Mouse (Mus musculus) embryo, embryonic 10.5 days (tissue): ENCODE measurements at regions not wholly inside any gene's neighbourhood (a gene's known extent, or its start where the extent isn't known, plus 50 kb on each side); places are given as distances from the start of the nearest gene placed in this dataset.
A peak's percentile ranks its signal among the peaks of the same experiment; 100 is the strongest.

Experiments
- DNase-seq: peaks from one replicate; pipeline ENCODE4 v3.0.0-alpha.2; 2015; ENCODE audit warnings: low spot score

DNA sequence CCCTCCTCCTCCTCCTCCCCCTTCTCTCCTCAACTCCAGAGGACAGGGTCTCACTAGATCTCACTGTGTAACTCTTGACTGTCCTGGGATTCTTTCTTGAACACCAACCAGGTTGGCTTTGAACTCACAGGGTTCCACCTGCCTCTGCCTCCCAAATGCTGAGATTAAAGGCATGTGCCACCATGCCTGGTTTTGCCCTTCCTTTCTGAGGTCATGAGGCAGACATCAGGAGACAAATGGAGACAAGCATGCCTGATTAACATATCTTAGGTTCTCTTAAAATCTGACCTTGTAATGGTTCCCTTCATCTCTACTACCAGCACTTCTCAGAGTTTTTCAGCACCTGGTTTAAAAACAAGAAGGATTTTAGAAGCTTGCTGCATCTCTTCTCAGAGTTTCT, 143.5 kb downstream of the Gm10260 start:
- DNase-seq, result no peak

DNA sequence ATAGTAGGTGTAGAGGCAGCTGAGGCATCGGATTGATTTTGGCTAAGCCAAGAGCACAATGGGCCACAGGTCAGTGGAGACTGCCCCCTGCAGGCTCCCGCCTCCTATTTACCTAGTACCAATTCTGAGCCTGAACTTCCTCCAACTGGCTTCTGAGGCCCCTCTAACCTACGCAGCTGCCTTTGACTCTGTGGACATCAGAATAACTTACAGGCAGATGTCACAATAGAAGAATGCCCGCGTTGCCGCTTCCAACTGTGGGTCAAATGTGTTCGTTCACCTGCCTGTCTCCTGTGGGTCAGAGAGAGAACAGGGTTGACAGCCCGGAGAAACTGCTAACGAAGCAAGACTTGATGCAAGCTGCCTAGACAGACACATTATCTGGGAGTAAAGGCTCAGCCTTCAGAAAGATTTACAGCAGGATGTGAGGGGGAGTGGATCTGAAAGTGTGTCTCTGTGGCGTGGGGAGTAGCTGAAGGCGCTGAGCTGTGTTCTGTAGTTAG, 153.2 kb downstream of the Gm10260 start:
- DNase-seq, result peak; percentile 79

DNA sequence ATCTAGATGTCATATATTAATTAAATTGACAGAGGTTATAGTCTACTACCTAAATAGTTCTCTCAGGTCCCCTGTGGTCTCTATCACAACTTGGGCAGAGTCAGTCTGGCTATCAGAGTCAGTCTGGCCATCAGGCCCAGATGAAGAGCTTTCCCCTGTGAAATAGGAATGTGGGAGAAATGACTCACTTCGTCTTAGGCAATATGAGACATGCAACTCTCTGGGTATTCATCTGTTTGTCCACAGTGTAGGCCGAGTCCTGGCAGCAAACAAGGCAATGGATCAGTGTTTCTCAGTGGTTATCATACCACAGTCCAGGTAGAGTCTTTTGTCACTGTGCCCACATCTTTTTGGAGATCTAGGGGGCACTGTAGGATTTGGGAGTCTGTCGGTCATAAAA, 156.0 kb downstream of the Gm10260 start:
- no peak for DNase-seq

DNA sequence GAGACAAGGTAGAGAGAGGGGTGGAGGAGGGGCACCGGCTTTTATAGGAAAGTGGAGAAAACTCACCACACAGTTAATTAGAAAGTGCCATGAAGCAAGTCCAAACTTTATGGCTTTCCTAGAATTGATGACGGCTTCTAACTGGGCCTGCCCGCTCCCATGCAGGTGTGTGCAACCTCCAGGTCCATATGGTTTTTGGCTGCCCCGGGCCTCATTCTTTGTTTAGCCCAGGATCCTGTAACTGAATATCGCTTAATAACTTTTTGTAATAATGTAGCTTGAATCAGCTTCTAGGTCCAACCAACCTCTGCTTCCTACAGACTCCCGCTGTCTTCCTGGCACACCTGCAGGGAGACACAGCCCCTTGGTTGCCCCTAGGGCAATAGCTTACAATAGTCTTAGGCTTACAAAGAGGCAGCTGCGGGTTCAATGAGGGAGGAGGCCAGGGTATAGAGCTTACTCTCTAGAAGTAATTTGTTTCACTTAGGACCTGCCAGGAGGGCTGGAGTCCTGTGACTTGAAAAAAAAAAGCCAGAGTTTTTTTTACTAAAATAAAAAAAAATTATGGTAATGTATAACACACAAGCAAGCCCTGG, 159.2 kb downstream of the Gm10260 start:
- no peak for DNase-seq

DNA sequence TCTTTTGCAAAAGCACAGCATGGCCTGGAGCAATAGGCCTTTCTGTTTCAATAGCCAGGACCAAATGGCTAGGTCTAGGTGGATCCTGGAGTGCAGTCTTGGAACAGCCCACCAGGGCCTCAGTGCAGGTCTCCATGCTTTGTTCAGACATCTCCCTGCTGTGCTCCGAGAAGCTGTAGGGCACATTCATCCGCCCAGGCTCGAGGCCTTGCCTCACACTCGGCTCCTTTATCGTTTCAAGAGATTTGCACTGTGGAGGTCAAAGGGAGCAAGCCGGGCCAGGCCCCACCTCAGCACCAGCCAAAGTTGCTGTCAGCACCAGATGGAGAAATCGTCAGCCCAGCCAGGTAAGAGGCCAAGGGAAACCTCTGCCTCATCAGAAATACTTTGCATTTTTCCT, 160.3 kb downstream of the Gm10260 start:
- DNase-seq, result no peak

DNA sequence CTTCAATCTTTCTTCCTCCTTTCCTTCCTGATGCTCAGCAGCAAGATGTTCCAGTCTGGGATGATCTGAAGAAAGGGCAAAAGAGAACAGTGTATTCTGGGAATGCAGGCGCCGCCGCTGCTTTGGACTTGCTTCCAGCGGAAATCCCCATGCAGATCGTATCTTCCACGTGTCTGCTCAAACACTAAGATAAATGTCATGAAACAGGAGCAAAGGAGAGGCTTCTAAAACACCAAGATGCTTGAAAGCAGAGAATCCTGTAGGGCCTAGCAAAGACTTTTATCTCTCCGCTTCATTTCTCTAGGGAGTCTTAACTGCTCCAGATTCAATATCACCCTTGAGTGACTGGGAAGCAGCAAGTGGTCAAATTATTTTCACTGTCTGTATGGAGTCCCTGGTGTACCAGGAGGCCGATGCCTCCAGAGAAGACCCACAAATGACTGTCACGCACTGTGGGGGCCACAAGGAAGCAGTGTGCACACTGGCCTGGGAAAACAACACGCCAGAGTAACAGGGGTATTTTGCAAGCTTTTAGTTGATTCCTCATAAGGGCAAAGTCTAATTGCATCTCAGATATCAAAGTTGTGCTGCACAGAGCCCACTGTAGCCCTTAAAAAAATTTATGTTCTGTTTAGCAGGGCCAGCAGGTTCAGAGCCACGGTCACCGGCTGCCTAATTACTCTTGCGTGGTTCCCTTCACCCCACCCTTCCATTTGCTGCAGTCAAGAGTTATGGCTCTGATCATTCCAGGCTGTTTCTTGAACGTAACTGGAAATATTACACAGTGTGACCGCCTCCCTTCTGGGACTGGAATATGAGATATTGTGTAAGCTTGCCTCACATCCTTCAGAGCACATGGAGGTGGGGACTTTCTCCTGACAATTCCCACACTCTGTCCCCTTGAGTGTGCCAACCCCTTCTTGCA, 161.7 kb downstream of the Gm10260 start:
- no peak for DNase-seq

DNA sequence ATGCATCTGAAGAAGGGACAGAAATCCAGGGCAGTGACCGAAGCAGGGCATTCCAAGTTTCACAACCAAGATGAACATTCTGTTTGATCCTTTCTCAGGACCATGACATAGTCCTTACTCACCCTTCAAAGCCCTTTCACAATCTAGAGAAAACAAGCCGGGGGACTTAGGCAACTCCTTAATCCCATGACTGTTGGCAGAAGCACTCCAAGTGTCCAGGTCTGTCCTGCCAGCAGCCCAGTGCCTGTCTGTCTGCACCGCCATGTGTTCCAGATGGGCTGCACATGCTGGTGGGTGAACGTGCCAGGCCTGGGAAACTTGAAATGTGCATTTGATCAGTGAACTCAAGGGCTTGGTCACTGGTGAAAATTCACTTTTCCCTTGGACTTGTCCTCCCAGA, 165.6 kb downstream of the Gm10260 start:
- DNase-seq, result no peak

DNA sequence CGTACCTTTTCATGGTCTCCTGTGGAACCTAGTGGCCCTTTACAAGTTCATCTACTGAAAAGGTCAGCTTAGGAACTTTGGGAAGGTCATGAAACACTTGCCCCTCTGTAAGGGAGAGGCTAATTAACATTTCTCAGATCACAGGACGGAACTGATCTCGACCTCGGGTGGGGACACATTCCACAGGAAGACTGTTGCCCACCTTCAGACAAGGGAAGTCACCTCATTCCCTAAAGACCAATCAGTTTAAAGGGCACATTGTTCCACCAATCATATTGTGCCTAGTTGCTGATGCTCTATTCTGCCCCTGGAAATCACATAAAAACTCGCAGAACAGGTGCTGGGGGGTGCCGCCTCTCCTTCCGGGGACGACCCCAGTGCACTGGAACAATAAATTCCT, 170.8 kb downstream of the Gm10260 start:
- DNase-seq, result no peak

DNA sequence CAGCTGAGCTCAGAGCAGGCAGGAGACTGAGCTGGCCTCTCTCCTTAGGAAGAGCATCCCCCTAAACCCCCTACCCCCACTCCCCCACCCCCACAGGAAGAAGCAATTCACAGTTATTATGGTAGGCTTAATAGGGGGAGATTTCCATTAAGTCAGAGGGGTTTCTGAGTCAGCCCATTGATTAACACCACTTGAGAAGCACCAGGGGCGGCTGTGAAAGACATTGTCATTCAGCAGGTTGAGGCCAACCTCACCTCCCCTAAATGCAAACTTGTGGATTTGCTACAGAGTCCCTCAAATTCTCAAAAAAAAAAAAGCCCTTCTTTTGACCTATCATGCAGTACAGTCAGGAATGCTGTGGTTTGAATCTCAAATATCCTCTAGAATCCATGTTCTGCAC, 172.3 kb downstream of the Gm10260 start:
- DNase-seq, result no peak

DNA sequence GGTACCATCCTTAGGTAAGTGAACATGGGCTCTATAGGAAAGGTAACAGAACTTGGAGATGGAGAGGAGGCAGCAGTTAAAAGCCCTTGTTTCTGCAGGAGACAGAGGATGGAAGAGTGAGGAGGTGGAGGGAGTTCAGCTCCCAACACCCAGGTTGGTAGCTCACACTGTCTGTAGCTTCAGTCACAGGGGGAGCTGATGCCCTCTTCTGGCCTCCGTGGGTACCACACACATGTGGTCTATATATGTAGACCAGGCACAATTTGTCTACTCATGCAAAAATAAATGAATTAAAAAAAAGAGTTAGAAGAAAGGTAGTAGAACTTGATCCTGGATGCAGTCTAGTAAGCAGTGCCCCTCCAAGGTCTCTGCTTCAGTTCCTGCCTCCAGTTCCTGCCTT, 173.3 kb downstream of the Gm10260 start:
- no peak for DNase-seq

DNA sequence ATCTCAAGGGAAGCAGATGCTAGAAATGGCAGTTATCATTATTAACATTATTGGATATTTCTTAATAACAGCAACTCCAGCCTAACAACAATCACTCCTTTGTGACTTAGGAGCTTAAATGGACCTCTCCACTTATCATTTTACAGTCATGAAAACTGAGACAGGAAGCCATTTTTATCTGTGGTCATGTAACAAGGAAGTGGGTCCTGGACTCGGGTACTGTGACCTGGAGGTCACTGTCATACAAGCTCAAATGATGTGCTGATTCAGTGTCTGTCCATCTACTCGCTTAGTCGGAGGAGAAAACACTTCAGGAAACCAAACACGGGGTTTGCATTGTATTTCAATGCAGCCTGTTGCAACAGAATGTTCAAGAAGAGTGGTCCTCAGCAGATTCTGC, 176.4 kb downstream of the Gm10260 start:
- DNase-seq, result no peak

DNA sequence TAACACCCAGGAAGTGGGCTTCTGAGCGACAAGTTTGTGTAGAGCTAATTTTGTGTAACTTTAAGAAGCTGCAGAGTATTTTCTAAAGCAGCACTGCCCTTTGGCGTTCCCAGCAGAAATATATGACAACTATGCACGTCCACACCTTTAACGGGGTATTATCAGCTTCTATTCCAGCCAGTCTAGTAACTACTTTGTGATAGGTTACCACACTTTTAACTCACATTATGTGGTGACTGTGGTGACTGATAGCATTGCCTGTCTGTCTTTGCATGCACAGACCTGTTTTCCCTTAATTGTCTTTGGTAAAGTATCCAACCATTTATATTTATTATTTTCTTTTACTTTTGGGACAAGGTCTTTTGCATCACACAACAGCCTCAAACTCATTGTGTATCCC, 179.1 kb downstream of the Gm10260 start:
- DNase-seq, result no peak

DNA sequence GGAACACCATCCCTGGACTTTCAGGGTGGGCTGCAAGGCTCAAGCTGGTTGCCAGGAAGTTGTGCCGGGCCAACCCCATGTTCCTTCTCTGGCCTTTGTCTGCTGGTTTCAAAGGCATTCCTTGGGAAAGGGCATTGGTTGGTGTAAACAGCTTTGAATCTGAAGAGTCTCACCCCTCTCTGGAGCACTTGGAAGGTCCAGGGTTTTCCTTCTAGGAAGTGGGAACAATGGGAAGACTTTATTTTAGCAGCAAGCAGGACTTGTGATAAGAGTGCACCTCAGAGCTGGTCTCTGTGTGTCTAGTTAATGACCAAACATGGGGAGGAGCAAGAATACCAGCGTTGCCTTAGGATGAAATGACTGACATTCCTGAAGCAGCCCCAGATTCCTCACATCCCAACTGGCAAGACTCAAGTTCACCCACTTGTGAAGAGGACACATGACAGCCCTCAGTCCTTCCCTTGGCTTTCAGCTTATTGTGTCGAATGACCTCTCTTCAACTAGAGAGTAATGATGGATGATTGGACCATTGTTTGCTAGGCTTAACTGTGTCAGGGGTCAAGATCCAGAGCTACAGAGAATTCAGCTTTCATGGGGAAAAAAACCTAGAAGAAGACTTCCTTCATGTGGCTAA, 180.1 kb downstream of the Gm10260 start:
- DNase-seq, result peak; percentile 61

DNA sequence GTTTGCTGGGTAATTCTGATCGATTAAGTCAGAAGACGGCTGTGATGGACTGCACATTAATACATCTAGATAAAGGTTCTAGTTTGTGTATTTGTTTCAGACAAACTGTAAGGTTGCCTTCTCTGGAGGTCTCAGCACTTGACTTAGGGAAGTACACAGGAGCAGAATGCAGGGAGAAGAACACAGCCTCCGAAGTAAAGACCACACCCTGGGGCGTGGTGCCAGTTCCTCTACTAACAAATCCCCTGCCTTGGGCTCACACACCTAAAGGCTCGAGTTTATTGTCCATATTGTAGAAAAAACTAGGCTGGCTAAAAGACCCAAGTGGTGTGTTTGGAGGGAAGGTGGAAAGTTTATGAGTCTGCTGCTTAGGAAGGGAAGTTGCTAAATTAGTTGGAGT, 181.8 kb downstream of the Gm10260 start:
- DNase-seq, result no peak

DNA sequence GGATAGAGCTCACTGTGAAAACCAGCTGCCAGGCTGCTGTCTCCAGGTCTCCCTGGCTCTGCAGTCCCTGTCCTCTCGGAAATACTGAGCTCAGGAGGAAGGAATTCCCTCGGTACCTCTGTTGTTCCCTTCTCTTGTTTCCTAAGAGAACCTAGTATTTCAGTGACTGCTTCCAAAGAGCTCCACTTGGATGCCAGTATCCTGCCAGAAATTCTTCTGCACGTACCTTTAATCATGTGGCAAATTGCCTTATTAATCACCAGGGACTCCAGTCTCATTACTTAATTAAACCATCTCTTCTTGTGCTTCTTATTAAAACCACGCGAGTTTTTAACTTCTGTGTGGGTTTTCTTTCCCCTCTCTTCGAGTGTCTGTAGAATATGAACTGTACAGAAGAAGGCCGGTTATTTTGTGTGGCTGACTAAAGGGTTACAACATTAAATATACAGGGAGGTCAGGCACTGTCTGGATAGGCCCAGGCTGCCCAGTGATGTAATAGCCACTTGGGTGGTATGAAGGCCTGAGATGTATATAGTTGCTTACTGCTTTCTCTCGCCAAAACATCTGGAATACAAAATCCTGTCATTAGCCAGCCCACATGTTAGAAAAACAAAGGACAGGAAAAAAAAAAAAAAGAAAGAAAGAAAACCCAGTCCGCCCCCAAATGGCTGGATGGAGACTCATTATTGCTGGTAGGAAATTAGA, 183.2 kb downstream of the Gm10260 start:
- DNase-seq, result peak; percentile 44

DNA sequence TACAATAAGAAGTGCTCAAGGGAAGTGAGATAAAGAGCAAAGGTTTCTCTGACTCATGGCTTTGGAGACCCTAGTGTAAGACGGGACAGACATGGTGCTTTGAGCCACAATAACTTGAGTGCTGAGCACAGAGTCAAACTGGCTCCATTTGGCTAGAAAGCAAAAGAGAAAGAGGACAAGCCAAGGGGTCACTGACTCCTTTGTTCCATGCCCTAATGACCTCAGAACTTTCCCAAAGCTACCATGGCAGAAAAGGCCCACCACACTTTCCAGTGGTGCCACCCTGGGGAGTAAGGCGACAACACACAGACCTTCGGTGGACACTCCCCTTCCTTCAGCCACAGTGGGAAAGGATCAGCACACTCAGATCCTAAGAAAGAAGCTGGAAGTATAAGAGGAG, 186.8 kb downstream of the Gm10260 start:
- DNase-seq, result peak; percentile 63

DNA sequence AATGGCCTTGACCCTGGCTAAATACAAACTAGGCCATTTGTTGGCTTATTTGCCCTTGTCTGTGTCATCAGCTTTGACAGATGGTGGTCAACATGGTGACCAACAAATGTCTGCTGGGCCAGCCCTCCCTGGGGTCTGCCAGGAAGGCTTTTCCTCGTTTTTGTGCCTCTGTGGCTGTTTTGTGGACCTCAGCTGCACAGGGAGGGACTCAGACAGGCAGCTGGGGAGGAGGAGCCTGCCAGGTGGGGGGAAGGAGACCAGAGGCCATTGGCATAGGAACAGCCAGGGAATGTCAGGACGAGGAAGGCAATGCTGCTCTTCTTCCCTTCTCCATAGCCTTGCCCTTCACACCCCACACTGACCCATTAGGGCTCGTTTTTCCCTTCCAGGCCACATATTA, 188.1 kb downstream of the Gm10260 start:
- peak; percentile 29 for DNase-seq

DNA sequence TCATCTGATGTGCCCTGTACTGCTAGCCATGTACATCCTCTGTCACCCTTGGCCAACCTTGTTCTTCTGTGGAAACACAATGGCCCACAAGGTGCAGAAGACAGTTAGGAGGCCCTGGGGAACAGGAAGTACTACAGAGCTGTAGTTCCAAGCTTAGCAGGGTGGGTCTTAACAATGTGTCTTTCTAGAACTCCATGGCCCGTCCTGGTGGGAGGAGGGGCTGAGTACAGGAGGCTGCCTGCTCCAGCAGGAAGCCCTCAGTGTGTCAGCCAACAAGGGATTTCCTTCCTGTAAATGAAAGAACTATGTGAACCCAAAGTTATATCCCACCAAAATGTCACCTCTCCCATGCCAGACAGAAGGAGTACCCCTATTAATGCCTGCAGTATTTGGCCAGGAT, 190.4 kb downstream of the Gm10260 start:
- DNase-seq, result no peak

DNA sequence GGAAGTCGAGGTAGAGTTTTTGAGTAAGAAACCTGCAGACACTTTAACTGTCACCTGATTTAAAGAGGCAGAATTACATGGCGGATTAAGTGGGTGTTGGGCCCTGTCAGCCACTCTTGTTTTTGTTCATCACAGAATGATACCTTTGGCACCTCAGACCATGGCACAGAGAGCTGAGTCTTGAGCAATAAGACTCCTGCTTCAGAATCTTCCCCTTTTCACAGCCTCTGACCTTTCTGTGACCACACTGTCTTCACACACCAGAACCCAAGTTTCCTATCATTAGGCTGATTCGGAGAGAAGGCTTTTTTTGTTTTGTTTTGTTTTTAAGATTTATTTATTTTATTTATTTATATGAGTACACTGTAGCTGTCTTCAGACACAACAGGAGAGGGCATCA, 192.8 kb downstream of the Gm10260 start:
- no peak for DNase-seq

DNA sequence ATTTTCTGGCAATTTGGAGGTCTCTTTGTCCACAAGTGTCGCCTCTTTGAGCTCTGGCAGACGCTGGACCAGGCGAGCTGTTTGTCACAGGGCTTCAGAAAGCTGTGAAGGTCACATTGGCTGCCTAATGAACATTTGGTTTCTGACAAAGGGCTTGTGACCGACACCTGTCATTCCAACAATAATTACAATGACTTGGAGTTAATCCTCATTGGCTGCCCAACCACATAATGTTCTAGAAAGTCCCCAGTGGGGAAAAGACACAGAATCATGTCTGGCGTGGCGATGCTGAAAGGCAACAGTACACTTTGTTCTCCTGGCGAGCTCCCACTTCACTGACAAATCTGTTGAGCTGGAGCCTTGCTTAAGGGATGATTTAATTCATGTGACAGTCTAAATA, 194.4 kb downstream of the Gm10260 start:
- DNase-seq, result no peak

DNA sequence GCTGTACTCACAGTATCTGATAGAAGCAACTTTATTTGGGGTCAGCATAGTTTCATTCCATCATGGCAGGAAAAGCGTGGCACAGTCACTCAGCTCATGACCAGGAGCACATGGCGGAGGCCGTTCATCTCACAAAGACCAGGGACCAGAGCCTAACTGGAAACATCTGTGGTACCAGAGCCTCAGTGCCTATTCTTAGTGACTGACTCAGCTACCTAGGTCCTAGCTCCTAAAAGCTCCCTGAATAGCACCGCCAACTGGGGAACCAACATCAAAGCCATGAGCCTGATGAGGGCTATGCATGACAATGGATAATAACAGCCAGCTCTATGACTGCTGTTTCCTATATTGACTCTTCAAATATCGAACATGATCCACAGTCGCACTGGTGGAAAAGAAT, 198.2 kb downstream of the Gm10260 start:
- no peak for DNase-seq

DNA sequence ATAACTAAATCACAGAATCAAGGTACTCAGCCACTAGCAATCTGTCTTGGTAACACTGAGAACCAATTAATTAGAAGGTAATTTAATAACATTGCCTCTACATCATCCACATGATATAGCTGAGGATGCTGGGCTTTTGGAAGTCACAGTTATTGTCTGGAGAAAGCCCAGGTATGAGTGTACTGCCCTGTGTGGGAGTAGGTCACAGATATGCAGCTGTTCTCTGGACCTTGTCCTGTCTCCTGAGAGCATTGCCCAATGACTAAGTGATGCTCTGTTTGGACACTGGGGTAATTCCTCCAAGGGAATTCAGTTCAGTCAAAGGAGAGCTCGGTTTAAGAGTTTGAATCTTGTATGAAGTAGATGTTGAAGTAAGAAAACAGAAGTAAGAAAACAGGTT, 199.6 kb downstream of the Gm10260 start:
- no peak for DNase-seq
